Mouse (Mus musculus): ENCODE measurements around the gene Tsen2. TPM values are rescaled to one million over a fixed set of nuclear protein-coding genes. Genes with fewer than 3 reads are reported as not detected.
A peak's percentile ranks its signal among the peaks of the same experiment; 100 is the strongest.

Tsen2 gene
- polyA plus RNA-seq, 1 experiment from 2014 or later, result 26.6 TPM

DNA sequence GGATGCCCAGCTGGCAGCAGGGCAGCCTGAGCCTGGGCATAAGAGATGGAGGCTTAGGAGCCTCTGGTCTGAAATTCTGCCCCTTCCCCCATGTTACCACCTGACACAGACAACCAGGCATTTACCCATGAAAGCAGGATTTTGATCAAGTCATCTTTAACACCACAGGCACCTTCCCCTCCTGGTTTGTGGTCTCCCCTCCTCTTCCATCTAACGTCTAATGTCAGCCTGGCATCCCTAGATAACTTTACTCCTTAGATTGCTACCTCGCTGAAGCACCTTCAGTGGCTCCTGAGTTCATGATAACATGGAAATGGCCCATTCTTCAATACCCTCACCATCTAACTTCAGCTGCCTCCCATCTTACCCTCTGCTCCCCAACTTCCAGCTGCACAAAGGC, 26.1 kb upstream of the Tsen2 start:
- 68% methylated on average over 2 of the region's 2 CpGs for WGBS
- Histone ChIP-seq H3K4me3 (replicated peaks) (no peak overlapping the region), H3K4me2 (no peak overlapping the region), H3K36me3 (no peaks in the 10 kb centered on the region), H3K27ac (no peak overlapping the region), H3K4me1 (0 out of 2 replicates have a peak, but pooled peaks cover 1% of the 10 kb centered on the region), H3K9me3 (no peaks in the 10 kb centered on the region), H3K27me3 (replicated peaks) (no peaks in the 10 kb centered on the region), H3K9ac (no peak overlapping the region)
- no peak for ATAC-seq (ENCODE audit: insufficient read depth, low FRiP score, low read depth)

DNA sequence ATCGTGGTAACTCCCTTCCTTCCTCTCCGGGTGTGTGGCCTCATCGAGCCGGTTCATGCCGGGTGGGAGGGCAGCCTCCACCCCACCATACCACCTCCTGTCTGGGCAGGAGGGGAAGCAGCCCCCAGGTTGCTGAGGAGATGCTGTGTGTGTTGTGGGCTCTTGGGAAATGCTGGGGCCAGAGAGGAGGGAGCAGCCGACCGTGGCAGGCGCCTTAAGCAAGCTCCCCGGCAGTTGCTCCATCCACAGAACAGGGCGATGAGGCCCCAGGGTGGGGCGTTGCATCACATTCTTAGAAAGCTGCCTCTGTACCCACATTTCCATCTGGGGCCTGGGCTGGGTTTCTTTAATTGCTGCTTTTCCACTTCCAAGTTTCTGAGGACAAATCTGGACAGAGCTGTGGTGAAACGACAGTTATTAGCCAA, 25.2 kb upstream of the Tsen2 start:
- Histone ChIP-seq H3K9me3 (no peaks in the 10 kb centered on the region), H3K27me3 (replicated peaks) (no peaks in the 10 kb centered on the region), H3K4me1 (peaks cover 6% of the 10 kb centered on the region), H3K4me3 (replicated peaks) (no peak overlapping the region), H3K4me2 (no peak overlapping the region), H3K27ac (no peak overlapping the region), H3K36me3 (no peaks in the 10 kb centered on the region), H3K9ac (no peak overlapping the region)
- peak; percentile 28; the same call in 1 of the 2 replicates for ATAC-seq (ENCODE audit: insufficient read depth, low FRiP score, low read depth)
- WGBS, result 61% methylated on average over 12 of the region's 12 CpGs

DNA sequence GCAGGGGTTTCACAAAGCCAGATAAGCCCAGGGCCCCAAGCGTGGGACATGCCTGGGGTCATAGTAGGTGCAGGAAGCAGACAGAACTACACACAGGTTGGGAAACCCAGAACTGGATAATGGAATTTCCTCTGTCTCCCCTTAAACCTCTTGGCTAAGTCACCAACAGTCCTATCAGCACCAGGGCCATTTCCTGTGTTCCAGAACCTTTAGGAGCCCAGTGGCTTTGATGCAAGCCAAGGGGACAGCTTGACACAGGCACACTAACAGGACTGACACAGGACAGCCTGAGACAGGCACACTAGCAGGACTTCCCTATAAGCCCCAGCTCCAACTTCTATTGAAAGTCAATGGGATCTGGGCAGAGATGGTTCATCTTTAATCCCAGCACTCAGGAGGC, 22.5 kb upstream of the Tsen2 start:
- Histone ChIP-seq H3K4me1 (peaks cover 10% of the 10 kb centered on the region), H3K27me3 (replicated peaks) (no peaks in the 10 kb centered on the region), H3K36me3 (no peaks in the 10 kb centered on the region), H3K27ac (no peak overlapping the region), H3K9ac (no peak overlapping the region), H3K4me3 (replicated peaks) (no peak overlapping the region), H3K9me3 (no peaks in the 10 kb centered on the region), H3K4me2 (no peak overlapping the region)
- no peak for ATAC-seq (ENCODE audit: insufficient read depth, low FRiP score, low read depth)
- 63% methylated on average over 1 of the region's 1 CpGs for WGBS

DNA sequence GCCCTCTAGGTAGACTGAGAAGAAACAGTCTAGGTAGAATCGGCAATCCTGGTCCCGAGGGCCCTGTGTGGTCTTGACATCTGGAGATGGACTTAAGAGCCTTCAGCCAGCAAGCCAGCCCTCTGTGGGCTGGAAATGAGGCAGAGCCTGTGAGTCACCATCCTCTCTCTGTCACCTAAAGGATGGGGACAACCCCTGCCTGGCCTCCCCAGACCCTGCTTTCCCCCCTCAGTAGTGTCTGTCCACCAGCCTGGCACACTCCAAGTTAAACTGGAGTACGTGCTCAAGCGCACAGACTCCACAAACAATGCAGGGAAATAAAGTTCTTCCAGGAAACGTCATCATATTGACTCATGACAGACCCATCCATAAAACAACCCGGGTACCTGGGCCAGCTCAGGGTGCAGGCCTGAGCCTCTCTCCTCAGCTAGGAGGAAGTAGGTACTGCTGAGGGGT, 21.7 kb upstream of the Tsen2 start:
- H3K27me3 ChIP-seq (replicated peaks), result no peaks in the 10 kb centered on the region
- WGBS, result 63% methylated on average over 6 of the region's 6 CpGs

DNA sequence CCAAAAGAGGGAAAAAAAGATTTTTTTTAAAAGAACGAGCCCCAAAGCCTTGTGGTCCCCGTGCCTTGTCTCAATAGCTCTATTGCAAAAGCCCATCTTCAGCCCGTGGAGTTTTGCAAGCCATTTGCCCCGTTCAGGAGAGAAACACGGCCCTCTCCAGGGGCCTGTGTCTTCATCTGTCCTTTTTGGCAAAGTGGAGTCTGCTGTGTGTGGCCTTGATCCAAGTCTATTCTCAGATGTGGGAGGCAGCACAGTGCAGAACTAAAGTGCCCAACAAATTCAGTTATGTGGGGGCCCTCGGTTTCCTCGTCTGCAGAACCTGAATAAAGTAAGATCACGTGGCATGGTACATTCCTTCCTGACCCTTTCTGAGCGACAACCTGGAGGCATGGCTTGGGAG, 21.3 kb upstream of the Tsen2 start:
- no peak for ATAC-seq (ENCODE audit: insufficient read depth, low FRiP score, low read depth)
- no peaks in the 10 kb centered on the region for H3K27me3 ChIP-seq (replicated peaks)
- no peak overlapping the region for H3K9ac ChIP-seq
- no peak overlapping the region for H3K4me2 ChIP-seq
- H3K36me3 ChIP-seq, result no peaks in the 10 kb centered on the region
- WGBS, result 67% methylated on average over 9 of the region's 9 CpGs
- H3K4me3 ChIP-seq (replicated peaks), result no peak overlapping the region
- peak overlapping the region; percentile 35; the same call in 1 of the 2 replicates for H3K27ac ChIP-seq
- H3K4me1 ChIP-seq, result peaks cover 10% of the 10 kb centered on the region
- H3K9me3 ChIP-seq, result no peaks in the 10 kb centered on the region

More for the DNA sequence above, 21.7 kb upstream of the Tsen2 start:
- Histone ChIP-seq H3K27ac (peak overlapping the region; percentile 40; the same call in 1 of the 2 replicates), H3K36me3 (no peaks in the 10 kb centered on the region), H3K9me3 (no peaks in the 10 kb centered on the region), H3K4me2 (no peak overlapping the region), H3K9ac (no peak overlapping the region), H3K4me1 (peaks cover 10% of the 10 kb centered on the region), H3K4me3 (replicated peaks) (no peak overlapping the region)
- ATAC-seq (ENCODE audit: insufficient read depth, low FRiP score, low read depth), result no peak

DNA sequence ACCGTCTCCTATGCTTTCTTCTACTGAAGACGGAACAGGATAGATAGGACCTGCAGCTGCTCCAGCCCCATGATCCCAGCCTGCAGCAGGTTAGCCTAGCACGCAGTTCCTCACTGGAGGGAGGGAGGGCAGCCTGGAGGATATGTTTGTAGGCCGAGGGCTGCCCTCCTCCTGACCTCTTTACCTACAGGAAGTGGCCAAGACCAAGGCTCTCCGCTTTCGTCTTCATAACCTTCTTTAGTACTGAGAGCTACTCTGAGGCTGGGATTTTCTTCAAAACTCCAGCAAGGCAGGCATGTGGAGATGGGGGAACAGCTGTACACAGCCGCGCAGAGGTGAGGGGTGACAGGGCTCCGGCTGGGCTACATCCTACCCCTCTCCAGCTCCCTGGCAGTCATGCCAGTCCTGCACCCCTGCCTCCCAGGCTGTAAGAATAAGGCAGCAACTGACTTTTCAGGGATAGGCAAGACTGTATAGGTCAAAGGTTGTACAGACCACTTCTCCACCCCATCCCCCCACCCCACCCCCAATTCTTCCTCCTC, 19.9 kb upstream of the Tsen2 start:
- H3K4me2 ChIP-seq, result no peak overlapping the region
- no peaks in the 10 kb centered on the region for H3K9me3 ChIP-seq
- ATAC-seq (ENCODE audit: insufficient read depth, low FRiP score, low read depth), result no peak
- peaks cover 10% of the 10 kb centered on the region for H3K4me1 ChIP-seq
- no peak overlapping the region for H3K9ac ChIP-seq
- WGBS, result 55% methylated on average over 9 of the region's 9 CpGs
- no peaks in the 10 kb centered on the region for H3K27me3 ChIP-seq (replicated peaks)
- H3K36me3 ChIP-seq, result no peaks in the 10 kb centered on the region
- H3K4me3 ChIP-seq (replicated peaks), result no peak overlapping the region
- H3K27ac ChIP-seq, result 0 out of 2 replicates have a peak overlapping the region, but pooled peaks have one; percentile 11

DNA sequence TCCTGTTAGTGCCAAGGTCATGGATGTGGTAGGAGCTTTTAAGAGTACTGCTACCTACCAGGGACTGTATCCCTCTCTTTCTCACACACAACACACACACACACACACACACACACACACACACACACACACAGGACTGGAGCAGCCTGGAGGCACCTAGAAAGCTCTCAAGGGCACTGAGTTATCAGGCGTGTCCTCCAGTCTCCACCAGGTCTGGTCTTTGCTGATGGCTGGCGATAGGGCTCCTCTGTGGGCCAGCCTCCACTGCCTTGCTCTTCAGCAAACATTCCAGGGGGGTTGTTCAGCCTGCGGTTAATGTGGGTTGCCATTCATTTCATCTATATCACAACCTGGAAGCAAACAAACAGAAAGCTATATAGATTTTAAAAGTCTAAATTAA, 17.0 kb upstream of the Tsen2 start:
- WGBS, result 69% methylated on average over 3 of the region's 3 CpGs
- ATAC-seq (ENCODE audit: insufficient read depth, low FRiP score, low read depth), result peak; percentile 74
- no peak overlapping the region; the same call in 1 of the 2 replicates for H3K27ac ChIP-seq

DNA sequence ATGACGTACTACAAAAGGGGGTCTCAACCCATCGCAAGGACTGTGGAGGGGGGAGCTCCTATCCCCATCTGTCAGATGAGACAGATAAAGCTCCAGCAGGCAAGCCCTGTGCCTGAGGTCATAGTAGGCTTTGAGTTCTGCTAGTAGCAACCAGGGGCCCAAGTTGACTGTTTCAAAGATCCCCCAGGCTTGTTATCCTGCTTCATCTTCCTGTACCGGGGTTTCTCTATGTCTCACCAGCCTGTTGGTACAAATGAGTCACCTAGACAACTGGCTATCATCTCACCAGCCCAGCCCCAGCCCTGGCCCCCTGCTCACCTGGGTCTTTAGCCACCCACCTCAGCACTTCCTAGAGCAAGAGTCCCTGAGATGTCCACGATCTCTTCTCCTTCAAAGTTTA, 16.1 kb upstream of the Tsen2 start:
- no peak for ATAC-seq (ENCODE audit: insufficient read depth, low FRiP score, low read depth)
- Histone ChIP-seq H3K4me1 (peaks cover 8% of the 10 kb centered on the region), H3K4me2 (no peak overlapping the region), H3K27ac (no peak overlapping the region), H3K4me3 (replicated peaks) (no peak overlapping the region), H3K36me3 (no peaks in the 10 kb centered on the region), H3K9ac (no peak overlapping the region), H3K9me3 (no peaks in the 10 kb centered on the region), H3K27me3 (replicated peaks) (no peaks in the 10 kb centered on the region)
- 90% methylated on average over 4 of the region's 4 CpGs for WGBS

More for the DNA sequence above, 17.0 kb upstream of the Tsen2 start:
- peaks cover 10% of the 10 kb centered on the region for H3K4me1 ChIP-seq
- H3K9me3 ChIP-seq, result no peaks in the 10 kb centered on the region
- no peak overlapping the region for H3K4me2 ChIP-seq
- H3K9ac ChIP-seq, result no peak overlapping the region
- no peaks in the 10 kb centered on the region for H3K36me3 ChIP-seq
- no peaks in the 10 kb centered on the region for H3K27me3 ChIP-seq (replicated peaks)
- H3K4me3 ChIP-seq (replicated peaks), result no peak overlapping the region

DNA sequence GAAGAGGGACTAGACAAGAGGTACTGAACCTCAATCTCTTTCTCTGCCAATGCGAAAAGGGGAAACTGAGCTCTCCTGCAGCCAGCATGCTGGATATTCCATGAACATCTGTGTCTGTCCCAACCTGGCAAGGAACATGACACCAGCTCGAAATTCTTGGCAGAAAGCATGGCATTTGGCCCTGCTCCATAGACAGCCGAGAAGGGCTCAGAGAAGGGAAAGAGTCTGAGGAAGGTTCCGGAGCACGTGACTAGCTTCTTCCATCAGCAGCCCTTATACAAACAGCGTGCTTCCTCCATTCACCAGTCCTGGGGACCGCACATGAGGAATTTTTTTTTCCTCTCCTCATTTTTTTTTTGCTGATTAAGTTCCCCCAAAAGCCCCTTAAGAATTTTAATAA, 9.8 kb upstream of the Tsen2 start:
- WGBS, result 51% methylated on average over 7 of the region's 7 CpGs

DNA sequence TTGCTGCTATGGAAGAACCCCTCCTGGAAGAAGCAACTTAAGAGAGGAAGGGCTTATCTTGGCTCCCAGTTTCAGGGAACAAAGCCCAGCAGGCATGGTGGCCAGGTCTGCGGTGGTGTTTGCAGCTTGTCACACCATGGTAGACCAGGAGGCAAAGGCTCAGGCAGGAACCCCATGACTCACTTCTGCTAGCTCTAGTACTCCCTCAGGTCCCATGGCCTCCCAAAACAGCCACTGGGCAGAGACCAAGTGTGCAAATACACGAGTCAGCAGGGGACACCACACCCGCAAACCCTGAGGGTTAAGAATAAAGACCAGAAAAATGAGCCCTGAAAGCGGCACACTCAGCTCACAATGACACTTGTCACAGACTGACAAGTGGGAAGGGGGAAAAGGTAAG, 8.3 kb upstream of the Tsen2 start:
- Histone ChIP-seq H3K9me3 (no peaks in the 10 kb centered on the region), H3K4me2 (no peak overlapping the region), H3K27me3 (replicated peaks) (no peaks in the 10 kb centered on the region), H3K9ac (no peak overlapping the region), H3K4me1 (0 out of 2 replicates have a peak, but pooled peaks cover 4% of the 10 kb centered on the region), H3K36me3 (no peaks in the 10 kb centered on the region), H3K27ac (no peak overlapping the region), H3K4me3 (replicated peaks) (no peak overlapping the region)
- no peak for ATAC-seq (ENCODE audit: insufficient read depth, low FRiP score, low read depth)
- WGBS, result 80% methylated on average over 4 of the region's 4 CpGs

More for the DNA sequence above, 9.8 kb upstream of the Tsen2 start:
- H3K4me1 ChIP-seq, result 0 out of 2 replicates have a peak, but pooled peaks cover 4% of the 10 kb centered on the region
- no peak overlapping the region for H3K9ac ChIP-seq
- H3K36me3 ChIP-seq, result no peaks in the 10 kb centered on the region
- ATAC-seq (ENCODE audit: insufficient read depth, low FRiP score, low read depth), result no peak
- no peak overlapping the region for H3K4me3 ChIP-seq (replicated peaks)
- no peak overlapping the region for H3K4me2 ChIP-seq
- H3K27ac ChIP-seq, result no peak overlapping the region
- no peaks in the 10 kb centered on the region for H3K9me3 ChIP-seq
- no peaks in the 10 kb centered on the region for H3K27me3 ChIP-seq (replicated peaks)

DNA sequence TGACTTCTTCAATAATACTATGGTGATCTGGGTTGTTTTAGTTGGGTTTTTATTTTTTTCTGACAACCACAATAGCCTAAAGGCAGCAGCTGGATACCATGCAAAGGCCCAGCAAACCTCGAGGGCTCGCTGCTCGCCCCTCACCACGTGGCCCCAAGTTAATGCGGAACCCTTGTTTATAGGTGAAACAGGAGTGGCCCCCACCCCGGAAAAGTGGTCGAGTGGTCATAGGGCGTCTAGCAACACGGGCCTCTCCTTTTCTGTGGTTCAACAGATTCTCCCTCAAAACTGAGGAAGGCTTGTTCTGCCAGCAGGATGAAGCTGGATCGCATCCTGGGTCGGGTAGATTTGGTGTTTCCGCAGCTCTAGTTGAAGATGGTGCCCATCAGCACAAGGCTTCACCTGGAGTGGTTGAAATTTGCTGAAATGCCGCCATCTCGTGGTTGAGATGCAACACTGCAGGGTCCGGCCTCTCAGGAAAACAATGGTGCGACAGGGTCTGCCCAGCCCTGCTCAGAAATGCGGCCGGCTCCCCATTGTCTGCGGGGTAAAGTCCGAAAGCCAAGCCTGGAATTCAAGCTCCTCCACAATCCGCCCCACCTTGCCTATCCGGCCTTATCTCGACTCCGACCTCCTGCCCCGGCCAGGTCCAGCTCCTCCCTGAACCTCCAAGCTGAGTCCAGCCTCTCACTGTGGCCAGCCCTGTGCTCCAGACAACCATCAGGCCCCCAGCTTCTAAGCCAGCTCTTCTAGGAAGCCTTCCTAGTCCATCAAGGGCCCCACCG, 5.6 kb upstream of the Tsen2 start:
- Histone ChIP-seq H3K9me3 (no peaks in the 10 kb centered on the region), H3K27ac (no peak overlapping the region)

DNA sequence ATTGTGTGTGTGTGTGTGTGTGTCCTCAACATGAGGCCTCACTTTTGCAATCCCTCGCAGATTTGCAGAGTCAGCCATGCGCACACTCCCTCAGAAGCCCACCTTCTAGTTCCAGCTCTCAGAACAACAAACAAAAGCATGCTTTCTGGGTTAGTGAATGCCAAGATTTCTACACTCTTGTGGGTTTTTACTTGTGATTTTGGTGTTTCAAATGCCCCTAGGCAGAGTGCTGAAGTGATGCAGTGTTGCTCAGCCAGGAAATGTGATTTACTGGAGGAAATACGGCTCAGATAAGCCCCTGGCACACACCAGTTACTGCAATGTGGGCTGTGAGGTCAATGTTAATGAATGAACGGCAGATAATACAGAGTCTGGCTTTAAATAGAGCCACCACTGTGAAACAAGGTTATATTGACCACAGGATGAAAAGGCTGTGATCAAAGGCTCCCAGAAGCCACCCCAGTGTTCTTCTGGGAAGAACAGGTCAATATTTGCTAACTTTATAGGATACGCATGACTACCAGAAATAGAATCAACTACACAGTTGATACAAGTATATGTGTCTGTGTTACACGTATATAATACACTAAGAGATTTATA, 2.7 kb upstream of the Tsen2 start:
- no peaks in the 10 kb centered on the region for H3K36me3 ChIP-seq
- H3K27ac ChIP-seq, result 0 out of 2 replicates have a peak overlapping the region, but pooled peaks have one; percentile 57
- no peak overlapping the region for H3K4me2 ChIP-seq
- 38% methylated on average over 6 of the region's 6 CpGs for WGBS
- H3K9me3 ChIP-seq, result no peaks in the 10 kb centered on the region
- H3K4me3 ChIP-seq (replicated peaks), result no peak overlapping the region
- H3K27me3 ChIP-seq (replicated peaks), result no peaks in the 10 kb centered on the region
- H3K9ac ChIP-seq, result no peak overlapping the region
- 0 out of 2 replicates have a peak, but pooled peaks cover 12% of the 10 kb centered on the region for H3K4me1 ChIP-seq
- peak; percentile 8; the same call in 1 of the 2 replicates for ATAC-seq (ENCODE audit: insufficient read depth, low FRiP score, low read depth)

More for the DNA sequence above, 5.6 kb upstream of the Tsen2 start:
- H3K4me1 ChIP-seq, result 0 out of 2 replicates have a peak, but pooled peaks cover 4% of the 10 kb centered on the region
- peak overlapping the region; percentile 32 for H3K4me3 ChIP-seq (replicated peaks)
- no peaks in the 10 kb centered on the region for H3K36me3 ChIP-seq
- ATAC-seq (ENCODE audit: insufficient read depth, low FRiP score, low read depth), result peak; percentile 73
- no peak overlapping the region for H3K9ac ChIP-seq
- no peaks in the 10 kb centered on the region for H3K27me3 ChIP-seq (replicated peaks)
- H3K4me2 ChIP-seq, result peak overlapping the region; percentile 57
- WGBS, result 20% methylated on average over 26 of the region's 26 CpGs
